Mouse (Mus musculus) kidney, embryonic 16.5 days (tissue): ENCODE results near the gene Ripor2. TPM values are rescaled to one million over a fixed set of nuclear protein-coding genes. Genes with fewer than 3 reads are reported as not detected.

ENCODE experiments used
- ATAC-seq: fragments of 200-750 bp; cut with Nextera tagmentation; 2 replicates; pipeline ENCODE4 v1.8.0; 2017; ENCODE audit warnings: moderate TSS enrichment; ENCODE audit not compliant: low FRiP score, low TSS enrichment
- H3K27ac ChIP-seq: fragments of 300-500 bp; sonication (generic); 2 replicates; pipeline ENCODE4 v1.5.1; 2014; ENCODE audit warnings: low read length
- H3K27me3 ChIP-seq: fragments of 300-500 bp; sonication (generic); 2 replicates; pipeline ENCODE4 v1.6.1; 2014; ENCODE audit warnings: low read length, control low read depth, mixed read lengths; ENCODE audit not compliant: insufficient read depth
- H3K36me3 ChIP-seq: fragments of 300-500 bp; sonication (generic); 2 replicates; pipeline ENCODE4 v1.6.1; 2014; ENCODE audit warnings: low read length, control low read depth, mixed read lengths; ENCODE audit not compliant: insufficient read depth
- H3K4me1 ChIP-seq: fragments of 300-500 bp; sonication (generic); 2 replicates; pipeline ENCODE4 v1.6.1; 2014; ENCODE audit warnings: low read length, control low read depth, mixed read lengths; ENCODE audit not compliant: insufficient read depth
- H3K4me2 ChIP-seq: fragments of 300-500 bp; sonication (generic); replicated peaks from 2 replicates; pipeline ENCODE4 v1.6.1; 2014; ENCODE audit warnings: low read depth, low read length
- H3K4me3 ChIP-seq: fragments of 300-500 bp; sonication (generic); 2 replicates; pipeline ENCODE4 v1.5.1; 2014; ENCODE audit warnings: mild to moderate bottlenecking, low read length
- H3K9ac ChIP-seq: fragments of 300-500 bp; sonication (generic); replicated peaks from 2 replicates; pipeline ENCODE4 v1.6.1; 2014; ENCODE audit warnings: low read length
- H3K9me3 ChIP-seq: fragments of 300-500 bp; sonication (generic); 2 replicates; pipeline ENCODE4 v1.6.1; 2016; ENCODE audit warnings: low read length, control low read depth
- WGBS: fragments of 180-500 bp; shearing (Covaris S2); extraction: QIAGEN DNeasy Blood & Tissue Kit; methylation state at CpG from one replicate; pipeline ENCODE4 v1.1.7; 2014; 5-methylcytosine and 5-hydroxymethylcytosine counted together
- polyA plus RNA-seq: library from polyadenylated mRNA; unstranded; fragments of >200 nt; fragmentation: Nextera tagmentation; extraction: Ambion mirVana; gene quantifications from 2 replicates; pipeline ENCODE4 v1.2.1, GENCODE M21; 2015

Gene Ripor2
- polyA plus RNA-seq, 1 experiment from 2014 or later, result 2.1 TPM

- H3K36me3 ChIP-seq, result no peaks in the 10 kb centered on the region
- H3K9me3 ChIP-seq, result no peaks in the 10 kb centered on the region
- H3K4me2 ChIP-seq, result no peak overlapping the region
- H3K27ac ChIP-seq, result peak overlapping the region; percentile 90
- ATAC-seq, result no peak
- WGBS, result 89% methylated on average over 8 of the region's 8 CpGs
- peaks cover 18% of the 10 kb centered on the region for H3K4me1 ChIP-seq
- no peaks in the 10 kb centered on the region for H3K27me3 ChIP-seq
- H3K4me3 ChIP-seq, result no peak overlapping the region
- no peak overlapping the region for H3K9ac ChIP-seq
These were observed 17.3 kb upstream of the Ripor2 start for GRCm38 (mm10) chr13:24564706-24565105.

DNA sequence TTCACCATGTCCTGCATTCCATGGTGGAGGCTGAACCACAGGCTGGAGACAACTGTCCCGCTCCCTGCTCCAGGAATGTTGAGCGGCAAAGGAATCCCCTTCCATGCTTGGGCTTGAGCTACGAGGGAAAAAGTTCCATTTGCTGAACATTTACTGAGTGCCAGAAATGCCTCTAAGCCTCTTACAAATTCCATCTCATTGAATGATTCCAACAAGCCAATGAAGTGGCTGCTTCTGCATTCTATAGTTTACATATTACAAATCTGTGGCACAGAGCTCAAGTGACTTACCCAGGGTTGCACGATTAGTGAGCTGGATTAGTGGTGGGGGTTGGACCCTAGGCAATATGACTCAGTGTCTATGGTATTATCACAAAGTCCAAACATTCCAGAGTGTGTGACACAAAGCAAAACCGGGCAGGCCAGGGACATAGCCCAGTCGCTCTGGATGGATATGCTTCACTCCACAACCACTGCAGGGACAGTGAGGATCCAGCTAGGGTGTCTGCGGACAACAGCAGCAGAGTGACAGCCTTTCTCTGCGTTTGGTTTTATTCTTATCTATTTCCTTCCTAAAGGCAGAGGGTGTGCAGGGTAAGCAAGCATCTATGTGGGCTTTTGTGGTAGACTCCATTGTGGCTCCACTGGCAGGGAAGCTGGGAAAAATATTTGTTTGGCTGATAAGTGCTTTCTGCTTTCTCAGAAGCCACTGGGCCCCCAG lies 16.6 kb upstream of the Ripor2 start:
- Histone ChIP-seq H3K9me3 (no peaks in the 10 kb centered on the region), H3K4me1 (peaks cover 18% of the 10 kb centered on the region), H3K27me3 (no peaks in the 10 kb centered on the region), H3K4me2 (no peak overlapping the region), H3K9ac (no peak overlapping the region), H3K27ac (peak overlapping the region; percentile 90), H3K4me3 (no peak overlapping the region), H3K36me3 (no peaks in the 10 kb centered on the region)
- WGBS, result 45% methylated on average over 8 of the region's 8 CpGs
- ATAC-seq, result peak; percentile 87

GRCm38 (mm10) chr13:24565950-24566320 lies 16.1 kb upstream of the Ripor2 start:
- no peaks in the 10 kb centered on the region for H3K27me3 ChIP-seq
- no peaks in the 10 kb centered on the region for H3K9me3 ChIP-seq
- H3K27ac ChIP-seq, result peak overlapping the region; percentile 90
- no peak overlapping the region for H3K9ac ChIP-seq
- no peak overlapping the region for H3K4me2 ChIP-seq
- peak; percentile 87 for ATAC-seq
- no peaks in the 10 kb centered on the region for H3K36me3 ChIP-seq
- no peak overlapping the region for H3K4me3 ChIP-seq
- WGBS, result 24% methylated on average over 3 of the region's 3 CpGs
- peaks cover 18% of the 10 kb centered on the region for H3K4me1 ChIP-seq

DNA sequence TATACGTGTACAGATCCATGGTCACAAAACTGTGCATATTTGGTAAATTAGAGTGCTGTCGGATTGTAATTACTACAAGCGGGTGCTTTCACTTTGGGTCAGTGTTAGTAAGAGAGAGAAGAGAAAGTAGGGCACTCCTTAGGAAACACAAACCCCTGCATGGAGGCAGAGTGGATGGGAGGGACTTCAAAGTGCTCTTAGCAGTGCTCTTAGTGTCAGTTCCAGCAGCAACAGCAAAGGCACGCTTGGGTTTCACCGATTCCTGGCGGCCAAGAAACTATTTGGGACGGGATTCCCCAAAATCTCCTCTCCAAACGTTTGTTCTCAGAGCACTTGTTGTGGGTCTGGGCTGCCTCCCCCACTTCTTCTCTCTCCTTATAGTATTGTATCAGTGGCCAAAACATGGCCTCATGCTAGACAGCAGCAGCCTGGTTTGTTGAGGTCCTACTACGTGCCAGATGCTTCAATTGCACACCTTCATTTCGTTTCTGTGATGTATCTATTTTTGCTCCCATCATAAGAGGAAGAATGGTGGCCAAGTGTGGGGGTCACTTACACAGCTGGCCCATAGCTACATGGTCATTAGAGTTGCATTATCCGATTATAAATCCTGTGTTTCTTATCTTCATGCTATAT lies 14.7 kb upstream of the Ripor2 start:
- Histone ChIP-seq H3K9ac (no peak overlapping the region), H3K4me1 (peaks cover 18% of the 10 kb centered on the region), H3K9me3 (no peaks in the 10 kb centered on the region), H3K4me3 (no peak overlapping the region), H3K36me3 (no peaks in the 10 kb centered on the region), H3K27ac (no peak overlapping the region), H3K27me3 (no peaks in the 10 kb centered on the region), H3K4me2 (no peak overlapping the region)
- 82% methylated on average over 11 of the region's 11 CpGs for WGBS
- no peak for ATAC-seq

- peaks cover 18% of the 10 kb centered on the region for H3K4me1 ChIP-seq
- ATAC-seq, result no peak
- 92% methylated on average over 4 of the region's 4 CpGs for WGBS
- H3K27me3 ChIP-seq, result no peaks in the 10 kb centered on the region
- H3K36me3 ChIP-seq, result no peaks in the 10 kb centered on the region
- no peak overlapping the region for H3K4me2 ChIP-seq
- H3K9ac ChIP-seq, result no peak overlapping the region
- no peak overlapping the region for H3K4me3 ChIP-seq
- no peak overlapping the region for H3K27ac ChIP-seq
- H3K9me3 ChIP-seq, result no peaks in the 10 kb centered on the region
These were observed 12.9 kb upstream of the Ripor2 start for GRCm38 (mm10) chr13:24569066-24569465.

GRCm38 (mm10) chr13:24570716-24571115 lies 11.3 kb upstream of the Ripor2 start:
- no peak overlapping the region for H3K4me2 ChIP-seq
- no peaks in the 10 kb centered on the region for H3K36me3 ChIP-seq
- no peak for ATAC-seq
- H3K9ac ChIP-seq, result no peak overlapping the region
- 45% methylated on average over 2 of the region's 2 CpGs for WGBS
- H3K9me3 ChIP-seq, result no peaks in the 10 kb centered on the region
- no peak overlapping the region for H3K4me3 ChIP-seq
- H3K27me3 ChIP-seq, result no peaks in the 10 kb centered on the region
- H3K27ac ChIP-seq, result no peak overlapping the region
- H3K4me1 ChIP-seq, result peaks cover 8% of the 10 kb centered on the region

DNA sequence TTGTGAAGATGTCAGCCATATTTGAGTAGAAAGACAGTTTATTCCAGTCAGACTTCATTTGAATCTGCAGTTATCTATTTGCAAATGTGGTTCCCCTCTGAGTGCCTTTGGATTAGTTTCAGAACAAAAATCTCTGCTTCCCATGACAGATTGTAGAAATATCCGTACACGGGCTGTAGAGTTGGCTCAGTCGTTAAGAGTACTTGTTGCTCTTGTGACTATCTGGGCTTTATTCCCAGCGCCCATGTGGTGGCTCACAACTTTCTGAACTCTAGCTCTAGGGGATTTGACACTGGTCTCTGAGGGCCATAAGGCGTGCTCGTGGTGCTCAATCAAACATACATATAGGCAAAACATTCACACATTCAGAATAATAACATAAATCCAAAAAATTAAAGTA lies 10.1 kb upstream of the Ripor2 start:
- ATAC-seq, result no peak
- no peak overlapping the region for H3K4me2 ChIP-seq
- no peak overlapping the region for H3K4me3 ChIP-seq
- H3K36me3 ChIP-seq, result no peaks in the 10 kb centered on the region
- WGBS, result 80% methylated on average over 6 of the region's 6 CpGs
- no peak overlapping the region for H3K9ac ChIP-seq
- H3K27ac ChIP-seq, result no peak overlapping the region
- no peaks in the 10 kb centered on the region for H3K27me3 ChIP-seq
- H3K4me1 ChIP-seq, result peaks cover 5% of the 10 kb centered on the region
- no peaks in the 10 kb centered on the region for H3K9me3 ChIP-seq

DNA sequence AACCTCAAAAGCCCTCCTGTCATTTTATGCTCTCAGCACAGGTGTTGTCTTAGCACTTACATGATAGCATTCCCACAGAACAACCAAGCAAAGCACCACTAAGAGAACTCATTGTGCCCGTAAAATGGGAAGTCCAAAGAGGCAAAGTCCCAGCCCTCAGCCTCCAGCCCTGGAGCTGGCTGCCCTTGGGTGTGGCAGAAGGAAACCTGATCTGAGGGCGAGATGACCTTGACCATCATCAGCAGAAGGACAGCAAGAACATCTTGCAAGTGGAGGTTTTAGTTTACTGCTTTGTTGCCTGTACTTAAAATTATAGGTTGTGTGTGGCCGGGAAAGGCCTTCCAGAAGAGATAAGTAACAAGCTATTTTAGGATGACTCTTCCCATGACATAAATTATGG lies 6.9 kb upstream of the Ripor2 start:
- no peak overlapping the region for H3K9ac ChIP-seq
- no peak for ATAC-seq
- H3K4me2 ChIP-seq, result no peak overlapping the region
- no peaks in the 10 kb centered on the region for H3K36me3 ChIP-seq
- H3K4me1 ChIP-seq, result peaks cover 5% of the 10 kb centered on the region
- 74% methylated on average over 3 of the region's 3 CpGs for WGBS
- no peaks in the 10 kb centered on the region for H3K9me3 ChIP-seq
- no peak overlapping the region for H3K27ac ChIP-seq
- H3K27me3 ChIP-seq, result no peaks in the 10 kb centered on the region
- H3K4me3 ChIP-seq, result no peak overlapping the region

- WGBS, result 46% methylated on average over 11 of the region's 11 CpGs
- Histone ChIP-seq H3K4me2 (no peak overlapping the region), H3K27ac (no peak overlapping the region)
These were observed 5.5 kb upstream of the Ripor2 start for GRCm38 (mm10) chr13:24576338-24577119.

DNA sequence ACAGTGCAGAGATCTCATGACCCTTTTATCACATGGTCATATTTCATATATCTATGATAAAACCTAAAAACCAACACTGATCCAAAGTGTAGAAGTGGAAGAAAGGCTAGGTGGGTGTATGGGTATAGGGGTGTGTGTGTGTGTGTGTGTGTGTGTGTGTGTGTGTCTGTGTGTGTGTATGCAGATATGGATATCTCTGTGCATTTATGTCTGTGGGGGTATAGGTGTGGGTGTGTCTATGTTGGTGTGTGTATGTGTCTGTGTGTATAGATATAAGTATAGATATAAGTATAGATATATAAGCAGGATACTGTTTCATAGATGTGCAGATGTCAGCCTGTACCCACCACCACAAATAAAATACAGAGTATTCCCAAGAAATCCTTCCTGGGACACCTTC lies 3.7 kb upstream of the Ripor2 start:
- no peak for ATAC-seq
- Histone ChIP-seq H3K4me1 (peaks cover 5% of the 10 kb centered on the region), H3K4me2 (no peak overlapping the region), H3K27ac (no peak overlapping the region), H3K4me3 (no peak overlapping the region), H3K27me3 (no peaks in the 10 kb centered on the region), H3K9me3 (no peaks in the 10 kb centered on the region; the same call in 1 of the 2 replicates), H3K36me3 (no peaks in the 10 kb centered on the region), H3K9ac (no peak overlapping the region)

More at GRCm38 (mm10) chr13:24576338-24577119, 5.5 kb upstream of the Ripor2 start:
- Histone ChIP-seq H3K9ac (no peak overlapping the region), H3K27me3 (no peaks in the 10 kb centered on the region), H3K36me3 (no peaks in the 10 kb centered on the region), H3K4me1 (peaks cover 5% of the 10 kb centered on the region), H3K4me3 (no peak overlapping the region), H3K9me3 (no peaks in the 10 kb centered on the region)
- peak; percentile 80 for ATAC-seq
